Mouse (Mus musculus) heart, adult 18-20 months (tissue): ENCODE results near the gene Awat2. TPM values are rescaled to one million over a fixed set of nuclear protein-coding genes. Genes with fewer than 3 reads are reported as not detected.
"Not testable (repeated sequence)": the region's sequence is repeated elsewhere in the genome, so short reads cannot be mapped to it uniquely, and the experiment has no call there.

Experiments used
- DNase-seq, 2 experiments: peaks; one replicate each; pipeline ENCODE4 v3.0.0; 2021 to 2022; ENCODE audit warnings: mixed read lengths in 1 of 2
- long read RNA-seq, 2 experiments: library from polyadenylated mRNA; stranded (forward); transcript quantifications; one replicate each; pipeline ENCODE4 v2.0.0; 2021
- microRNA-seq, 2 experiments: library from miRNA; unstranded; fragments of <30 nt; microRNA quantifications; one replicate each; pipeline ENCODE4 v1.2.0; 2022
- total RNA-seq, 2 experiments: library from RNA; stranded (reverse); gene quantifications; 2 replicates each; pipeline ENCODE4 v1.2.3; 2021

The Awat2 gene
- under 1 TPM in 1 of 2 experiments, not detected in 1; 0.13 TPM for total RNA-seq
- long read RNA-seq, experiment 1: 0 reads
- long read RNA-seq, experiment 2: 0 reads

- not testable (repeated sequence) for DNase-seq
These were observed at the start of gene Awat2 for GRCm38 (mm10) chrX:100442617-100443016. Gene Awat2, minus strand, starts transcription at chrX:100442717.

GRCm38 (mm10) chrX:100480317-100480716 is 37.8 kb upstream of the Awat2 start:
- peak; percentile 64 to 74 for DNase-seq

GRCm38 (mm10) chrX:100475569-100476223 is 33.2 kb upstream of the Awat2 start:
- DNase-seq: peak; percentile 20 to 36

GRCm38 (mm10) chrX:100471491-100471890 is 29.0 kb upstream of the Awat2 start:
- DNase-seq: peak; percentile 33 to 47

- no peak for DNase-seq
These were observed 27.6 kb upstream of the Awat2 start for GRCm38 (mm10) chrX:100470126-100470525.

- no peak for DNase-seq
These were observed 25.5 kb upstream of the Awat2 start for GRCm38 (mm10) chrX:100468047-100468446.

GRCm38 (mm10) chrX:100443532-100443931 is 1.0 kb upstream of the Awat2 start:
- no peak for DNase-seq

GRCm38 (mm10) chrX:100432311-100432710 is 10.2 kb downstream of the Awat2 start:
- peak in 1 of 2 experiments; percentile 1 for DNase-seq

- no peak for DNase-seq
These were observed 13.8 kb downstream of the Awat2 start, which contains the start of gene Otud6a for GRCm38 (mm10) chrX:100428693-100429092. Gene Otud6a, plus strand, starts transcription at chrX:100429013.

GRCm38 (mm10) chrX:100409245-100409644 is 33.3 kb downstream of the Awat2 start:
- no peak for DNase-seq

- DNase-seq: no peak
These were observed 40.9 kb downstream of the Awat2 start for GRCm38 (mm10) chrX:100401657-100402056.

- no peak for DNase-seq
These were observed 41.6 kb downstream of the Awat2 start for GRCm38 (mm10) chrX:100400900-100401299.

- DNase-seq: peak in 1 of 2 experiments; percentile 10
These were observed 47.5 kb downstream of the Awat2 start for GRCm38 (mm10) chrX:100395026-100395425.

GRCm38 (mm10) chrX:100394223-100394861 is 48.2 kb downstream of the Awat2 start:
- DNase-seq: no peak

GRCm38 (mm10) chrX:100392304-100392703 is 50.2 kb downstream of the Awat2 start:
- DNase-seq: peak; percentile 9 to 40

- DNase-seq: peak in 1 of 2 experiments; percentile 0
These were observed 52.6 kb downstream of the Awat2 start for GRCm38 (mm10) chrX:100389887-100390286.

GRCm38 (mm10) chrX:100356974-100357373 is 85.5 kb downstream of the Awat2 start:
- DNase-seq: peak in 1 of 2 experiments; percentile 9

Small RNA genes lying within 50 kb of the gene (microRNA-seq; reads per million reads assigned to microRNA genes)
- 1,614 to 2,053 reads per million in 2 experiments for gene Mir676

Other genes with a start within 250 kb of the Awat2 start
- gene Otud6a, start 13.7 kb downstream of the Awat2 start, total RNA-seq: not detected
- 10 to 100 TPM; 40.2 to 43.2 TPM for gene Igbp1, start 51.6 kb upstream of the Awat2 start, total RNA-seq
- not detected for gene Dgat2l6, start 82.1 kb upstream of the Awat2 start, total RNA-seq
- not detected for gene Awat1, start 129.5 kb upstream of the Awat2 start, total RNA-seq
- not detected for gene P2ry4, start 152.2 kb upstream of the Awat2 start, total RNA-seq
- gene Arr3, start 162.8 kb upstream of the Awat2 start, total RNA-seq: not detected
- under 1 TPM; 0.31 to 0.35 TPM for gene Kif4, start 183.0 kb upstream of the Awat2 start, total RNA-seq
- 10 to 100 TPM; 21.3 to 23.5 TPM for gene Pdzd11, start 183.9 kb upstream of the Awat2 start, total RNA-seq